Mouse (Mus musculus) midbrain, postnatal 0 days (tissue): Measurements from ENCODE around the gene Kbtbd13. TPM values are rescaled to one million over a fixed set of nuclear protein-coding genes. Genes with fewer than 3 reads are reported as not detected.

Source experiments
- ATAC-seq: fragments of 200-750 bp; cut with Nextera tagmentation; 2 replicates; pipeline ENCODE4 v1.8.0; 2017; ENCODE audit warnings: moderate number of reproducible peaks, mild to moderate bottlenecking, moderate TSS enrichment, moderate library complexity; ENCODE audit not compliant: low FRiP score
- DNase-seq: peaks from one replicate; pipeline ENCODE4 v3.0.0-alpha.2; 2015; ENCODE audit warnings: low spot score
- H3K27ac ChIP-seq: fragments of 300-500 bp; sonication (generic); 2 replicates; pipeline ENCODE4 v1.5.1; 2014; ENCODE audit warnings: low read depth, mild to moderate bottlenecking, low read length, mixed read lengths
- H3K27me3 ChIP-seq: fragments of 300-500 bp; sonication (generic); 2 replicates; pipeline ENCODE4 v1.6.1; 2014; ENCODE audit warnings: low read length, control low read depth, mixed read lengths; ENCODE audit not compliant: insufficient read depth
- H3K36me3 ChIP-seq: fragments of 300-500 bp; sonication (generic); 2 replicates; pipeline ENCODE4 v1.6.1; 2014; ENCODE audit warnings: low read length, control low read depth, mixed read lengths; ENCODE audit not compliant: insufficient read depth
- H3K4me1 ChIP-seq: fragments of 300-500 bp; sonication (generic); 2 replicates; pipeline ENCODE4 v1.6.1; 2014; ENCODE audit warnings: mild to moderate bottlenecking, control low read depth, antibody characterized with exemption, low read length, mixed read lengths; ENCODE audit not compliant: insufficient read depth
- H3K4me2 ChIP-seq: fragments of 300-500 bp; sonication (generic); 2 replicates; pipeline ENCODE4 v1.6.1; 2014; ENCODE audit warnings: low read depth, mild to moderate bottlenecking, low read length, mixed read lengths; ENCODE audit not compliant: poor library complexity, severe bottlenecking
- H3K4me3 ChIP-seq: fragments of 300-500 bp; sonication (generic); 2 replicates; pipeline ENCODE4 v1.5.1; 2014; ENCODE audit warnings: low read depth, mild to moderate bottlenecking, low read length, moderate library complexity
- H3K9ac ChIP-seq: fragments of 300-500 bp; sonication (generic); replicated peaks from 2 replicates; pipeline ENCODE4 v1.6.1; 2014; ENCODE audit warnings: mild to moderate bottlenecking, low read length, moderate library complexity, mixed read lengths; ENCODE audit not compliant: poor library complexity, severe bottlenecking
- H3K9me3 ChIP-seq: fragments of 300-500 bp; sonication (generic); 2 replicates; pipeline ENCODE4 v1.6.1; 2016; ENCODE audit warnings: low read length, control low read depth
- CTCF ChIP-seq: IDR thresholded peaks from 2 replicates; pipeline ENCODE4 v1.5.1; 2016; ENCODE audit warnings: antibody characterized with exemption, mild to moderate bottlenecking
- WGBS: fragments of 180-500 bp; shearing (Covaris S2); extraction: QIAGEN DNeasy Blood & Tissue Kit; methylation state at CpG from one replicate; pipeline ENCODE4 v1.1.7; 2014; 5-methylcytosine and 5-hydroxymethylcytosine counted together
- polyA plus RNA-seq: library from polyadenylated mRNA; unstranded; fragments of >200 nt; fragmentation: Nextera tagmentation; extraction: Ambion mirVana; gene quantifications from 2 replicates; pipeline ENCODE4 v1.2.1, GENCODE M21; 2015
- total RNA-seq: library from RNA; depleted of rRNA; stranded (reverse); fragments of >200 nt; gene quantifications from 2 replicates; pipeline ENCODE4 v1.2.3, GENCODE M21; 2014

Kbtbd13 gene
- total and polyA plus RNA-seq, 2 experiments from 2014 or later: 0.74 to 1.0 TPM

DNA sequence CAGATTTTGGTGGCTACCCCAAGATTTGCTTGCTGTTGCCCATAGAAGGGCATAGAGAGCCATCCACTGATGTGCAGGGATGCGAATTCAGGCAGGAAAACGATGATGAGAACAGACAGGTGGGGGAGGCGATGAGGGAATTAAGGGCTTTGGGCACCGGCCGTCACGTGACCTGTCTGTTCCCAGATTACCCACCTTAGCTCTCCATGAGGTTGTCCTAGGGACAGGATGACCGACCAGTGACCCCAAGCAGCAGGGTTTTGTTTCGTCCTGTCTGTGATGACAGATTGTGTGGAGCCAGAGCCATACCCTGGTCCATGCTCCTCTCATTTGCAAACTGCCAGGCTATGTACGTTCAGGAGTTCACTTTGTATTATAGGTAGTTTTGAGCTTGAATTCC, 27.8 kb downstream of the Kbtbd13 start:
- WGBS: 76% methylated on average over 9 of the region's 9 CpGs
- H3K4me1 ChIP-seq: no peaks in the 10 kb centered on the region

DNA sequence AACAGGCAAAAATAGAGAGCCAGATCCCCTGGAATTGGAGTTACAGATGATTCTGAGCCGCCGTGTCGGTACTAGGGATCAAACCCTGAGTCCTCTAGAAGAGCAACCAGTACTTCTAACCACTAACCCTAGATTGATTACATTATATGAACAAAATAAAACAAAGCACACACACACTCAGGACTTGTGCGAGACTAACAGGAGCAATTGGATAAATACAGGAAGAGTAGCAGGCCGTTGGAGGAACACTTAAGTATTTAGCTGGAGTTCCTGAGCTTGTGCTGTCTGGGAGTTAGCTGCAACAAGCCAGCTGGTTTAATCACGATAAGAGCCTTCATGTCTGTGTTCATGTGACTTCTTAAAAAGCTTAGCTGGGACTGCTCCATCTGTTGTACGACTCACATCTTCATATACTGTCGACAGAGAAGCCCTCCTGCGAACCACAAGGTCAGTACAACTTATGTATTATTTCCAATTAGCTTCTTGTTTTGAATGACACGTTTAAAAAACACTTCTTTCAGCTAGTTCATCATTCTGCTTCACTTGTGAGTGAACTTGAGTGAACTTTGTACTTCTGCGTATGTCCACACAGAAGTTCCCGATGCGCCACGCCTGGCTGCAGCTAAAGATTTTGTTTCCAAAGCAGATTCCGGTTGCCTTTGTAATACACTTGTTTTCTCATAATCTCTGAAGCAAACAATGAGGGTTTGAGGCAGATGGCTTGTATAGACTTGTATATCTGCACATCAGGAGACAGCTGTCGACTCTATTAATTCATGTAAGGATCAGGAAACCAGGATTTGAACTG, 30.6 kb downstream of the Kbtbd13 start, which contains the start of gene Ubap1l:
Gene Ubap1l (plus strand): TSS at position 401 of the 808 bp plus-strand sequence.
- Histone ChIP-seq H3K4me3 (no peak within 1 kb of the TSS), H3K27ac (no peak within 1 kb of the TSS), H3K36me3 (peaks cover 47% of the 10 kb centered on the region), H3K4me2 (no peak within 1 kb of the TSS), H3K27me3 (no peaks in the 10 kb centered on the region), H3K9me3 (no peaks in the 10 kb centered on the region), H3K9ac (no peak within 1 kb of the TSS), H3K4me1 (no peaks in the 10 kb centered on the region)
- DNase-seq: no peak
- WGBS: 93% methylated on average over 16 of the region's 16 CpGs
- no peak for ATAC-seq
- no peak for TF ChIP-seq CTCF

More for the DNA sequence above, 27.8 kb downstream of the Kbtbd13 start:
- TF ChIP-seq CTCF: no peak
- DNase-seq (no peak), ATAC-seq (no peak)
- H3K9ac ChIP-seq: no peak overlapping the region
- H3K4me2 ChIP-seq: no peak overlapping the region
- H3K9me3 ChIP-seq: no peaks in the 10 kb centered on the region
- H3K4me3 ChIP-seq: no peak overlapping the region
- peaks cover 24% of the 10 kb centered on the region for H3K36me3 ChIP-seq
- no peaks in the 10 kb centered on the region for H3K27me3 ChIP-seq
- no peak overlapping the region for H3K27ac ChIP-seq

DNA sequence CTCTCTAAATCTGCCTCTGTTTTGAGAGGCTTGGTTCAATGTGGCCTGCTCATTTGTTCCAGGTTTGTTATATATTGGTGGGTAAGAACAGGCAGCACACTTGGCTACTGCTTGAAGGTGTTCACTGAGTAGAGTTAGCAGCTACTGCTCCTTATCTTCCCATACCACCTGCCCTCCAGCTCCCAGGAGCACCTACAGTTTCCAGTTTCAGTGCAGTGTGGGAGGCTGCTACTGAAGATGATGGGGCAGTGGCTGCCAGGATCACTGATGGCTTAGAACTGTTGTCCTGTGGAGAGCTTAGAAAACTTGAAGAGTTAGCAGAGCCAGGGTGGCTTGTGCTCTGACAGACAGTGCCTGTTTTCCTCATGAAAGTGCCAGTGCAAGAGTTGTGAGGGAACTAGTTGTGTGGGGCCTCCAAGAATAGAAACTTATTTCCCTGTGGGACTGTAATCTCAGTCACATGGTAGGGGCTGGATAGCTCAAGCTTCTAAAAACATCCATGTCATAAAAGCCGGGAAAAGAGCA, 32.4 kb downstream of the Kbtbd13 start:
- Histone ChIP-seq H3K9me3 (no peaks in the 10 kb centered on the region), H3K36me3 (peaks cover 50% of the 10 kb centered on the region), H3K4me1 (no peaks in the 10 kb centered on the region), H3K27ac (no peak overlapping the region), H3K4me2 (no peak overlapping the region), H3K9ac (no peak overlapping the region), H3K27me3 (no peaks in the 10 kb centered on the region), H3K4me3 (no peak overlapping the region)
- no peak for ATAC-seq
- 100% methylated on average over 1 of the region's 1 CpGs for WGBS
- no peak for TF ChIP-seq CTCF
- no peak for DNase-seq

DNA sequence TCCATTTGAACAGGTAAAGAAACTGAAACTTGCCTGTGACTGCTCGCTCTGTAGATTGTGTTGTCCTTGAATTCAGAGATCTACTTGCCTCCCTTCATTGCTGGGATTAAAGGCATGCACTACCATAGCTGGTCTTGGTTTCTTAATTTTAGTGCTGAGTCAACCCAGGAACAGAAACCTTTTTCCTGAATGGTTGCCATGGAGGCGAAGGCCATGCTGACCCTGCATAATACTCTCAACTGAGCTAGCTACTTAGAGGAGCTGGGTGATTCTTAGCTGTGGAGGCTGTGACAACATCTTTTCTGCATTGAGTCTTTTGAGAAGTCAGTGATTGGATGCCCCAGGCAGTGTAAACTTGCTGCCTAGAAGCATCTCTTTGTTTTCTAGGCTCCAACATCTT, 34.5 kb downstream of the Kbtbd13 start:
- no peak for TF ChIP-seq CTCF
- 89% methylated on average over 2 of the region's 2 CpGs for WGBS
- H3K36me3 ChIP-seq: peaks cover 53% of the 10 kb centered on the region

DNA sequence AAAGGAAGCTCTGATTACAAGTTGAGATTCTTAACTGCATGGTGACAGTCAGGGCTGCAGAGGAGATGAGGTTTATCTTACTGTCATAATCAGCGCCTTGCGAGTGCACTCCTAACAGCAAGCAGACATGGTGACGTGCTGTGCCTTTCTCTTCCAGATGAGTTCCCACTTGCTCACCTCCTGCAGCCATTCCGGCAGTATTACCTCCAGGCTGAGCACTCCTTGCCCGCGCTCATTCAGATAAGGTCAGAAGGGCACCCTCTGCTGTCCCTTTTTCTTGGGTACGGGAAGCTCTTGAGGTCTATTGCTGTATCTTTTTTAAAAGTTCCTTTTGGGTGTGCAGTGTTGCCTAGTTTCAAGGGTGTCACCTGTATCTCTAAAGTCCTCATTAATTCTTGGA, 34.9 kb downstream of the Kbtbd13 start:
- DNase-seq (no peak), ATAC-seq (no peak)
- Histone ChIP-seq H3K4me1 (no peaks in the 10 kb centered on the region), H3K9ac (no peak overlapping the region), H3K4me2 (no peak overlapping the region), H3K27ac (no peak overlapping the region), H3K27me3 (no peaks in the 10 kb centered on the region), H3K4me3 (no peak overlapping the region), H3K36me3 (peaks cover 52% of the 10 kb centered on the region), H3K9me3 (no peaks in the 10 kb centered on the region)
- WGBS: 88% methylated on average over 7 of the region's 7 CpGs
- TF ChIP-seq CTCF: no peak

More for the DNA sequence above, 34.5 kb downstream of the Kbtbd13 start:
- DNase-seq (no peak), ATAC-seq (no peak)
- H3K27me3 ChIP-seq: no peaks in the 10 kb centered on the region
- no peak overlapping the region for H3K4me3 ChIP-seq
- H3K9ac ChIP-seq: no peak overlapping the region
- no peaks in the 10 kb centered on the region for H3K9me3 ChIP-seq
- no peaks in the 10 kb centered on the region for H3K4me1 ChIP-seq
- no peak overlapping the region for H3K27ac ChIP-seq
- H3K4me2 ChIP-seq: no peak overlapping the region

DNA sequence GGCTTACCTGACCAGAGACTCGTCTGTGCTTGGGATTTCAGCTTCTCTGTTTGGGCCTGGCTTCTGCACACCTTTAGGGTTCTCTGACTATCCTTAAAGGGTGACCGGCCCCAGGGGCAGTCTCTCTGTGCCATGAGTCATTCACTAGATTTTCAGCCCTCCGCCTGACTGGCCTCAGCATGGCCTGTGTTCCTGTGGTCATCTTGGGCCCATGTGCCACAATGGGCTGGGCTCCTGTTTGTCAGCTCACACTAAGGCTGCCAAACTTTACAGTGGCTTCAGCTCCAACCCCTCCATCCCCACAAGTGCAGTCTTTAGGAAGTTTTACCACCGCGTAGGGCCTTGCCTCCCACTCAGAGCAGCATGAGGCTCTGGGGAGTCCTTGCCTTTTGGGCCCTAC, 38.2 kb downstream of the Kbtbd13 start:
- ATAC-seq: no peak
- H3K27me3 ChIP-seq: no peaks in the 10 kb centered on the region
- H3K4me2 ChIP-seq: no peak overlapping the region
- no peak for TF ChIP-seq CTCF
- H3K9me3 ChIP-seq: no peaks in the 10 kb centered on the region
- no peak overlapping the region for H3K27ac ChIP-seq
- DNase-seq: no peak
- H3K4me1 ChIP-seq: no peaks in the 10 kb centered on the region; the same call in 1 of the 2 replicates
- H3K9ac ChIP-seq: no peak overlapping the region
- WGBS: 93% methylated on average over 5 of the region's 5 CpGs
- peaks cover 26% of the 10 kb centered on the region for H3K36me3 ChIP-seq
- no peak overlapping the region for H3K4me3 ChIP-seq
